Mouse (Mus musculus): ENCODE data around the gene Vmn1r23.
"Not testable (repeated sequence)": the region's sequence is repeated elsewhere in the genome, so short reads cannot be mapped to it uniquely, and the experiment has no call there.

Vmn1r23 gene

GRCm38 (mm10) chr6:57926738-57927137 lies at the start of gene Vmn1r23:
Gene Vmn1r23, minus strand, starts transcription at chr6:57926838.
- no peak for DNase-seq

GRCm38 (mm10) chr6:57961403-57961802 lies 34.8 kb upstream of the Vmn1r23 start, which contains the start of gene Vmn1r24:
Gene Vmn1r24, minus strand, starts transcription at chr6:57961503.
- DNase-seq: not testable (repeated sequence)

- no peak for DNase-seq
These were observed 18.7 kb downstream of the Vmn1r23 start, which contains the start of gene Vmn1r22 for GRCm38 (mm10) chr6:57907928-57908327. Gene Vmn1r22, minus strand, starts transcription at chr6:57908028.

Data from thymus, postnatal 4 days (tissue).